Mouse (Mus musculus) midbrain, embryonic 15.5 days (tissue): ENCODE measurements at regions not wholly inside any gene's neighbourhood (a gene's known extent, or its start where the extent isn't known, plus 50 kb on each side); places are given as distances from the start of the nearest gene placed in this dataset.

Experiments
- ATAC-seq: fragments of 200-750 bp; cut with Nextera tagmentation; replicated peaks from 2 replicates; pipeline ENCODE4 v1.8.0; 2017; ENCODE audit warnings: moderate TSS enrichment
- H3K27ac ChIP-seq: fragments of 300-500 bp; sonication (generic); 2 replicates; pipeline ENCODE4 v1.5.1; 2015; ENCODE audit warnings: mild to moderate bottlenecking, inconsistent platforms
- H3K27me3 ChIP-seq: fragments of 300-500 bp; sonication (generic); replicated peaks from 2 replicates; pipeline ENCODE4 v1.6.1; 2015; ENCODE audit warnings: inconsistent platforms
- H3K36me3 ChIP-seq: fragments of 300-500 bp; sonication (generic); replicated peaks from 2 replicates; pipeline ENCODE4 v1.6.1; 2015; ENCODE audit warnings: inconsistent platforms
- H3K4me1 ChIP-seq: fragments of 300-500 bp; sonication (generic); 2 replicates; pipeline ENCODE4 v1.6.1; 2015; ENCODE audit warnings: inconsistent platforms
- H3K4me2 ChIP-seq: fragments of 300-500 bp; sonication (generic); 2 replicates; pipeline ENCODE4 v1.6.1; 2015; ENCODE audit warnings: inconsistent platforms, mild to moderate bottlenecking, moderate library complexity
- H3K4me3 ChIP-seq: fragments of 300-500 bp; sonication (generic); 2 replicates; pipeline ENCODE4 v1.5.1; 2015; ENCODE audit warnings: mild to moderate bottlenecking, inconsistent platforms
- H3K9ac ChIP-seq: fragments of 300-500 bp; sonication (generic); 2 replicates; pipeline ENCODE4 v1.6.1; 2015; ENCODE audit warnings: mild to moderate bottlenecking, inconsistent platforms
- H3K9me3 ChIP-seq: fragments of 300-500 bp; sonication (generic); 2 replicates; pipeline ENCODE4 v1.6.1; 2016; ENCODE audit warnings: inconsistent platforms
- WGBS: fragments of 180-500 bp; shearing (Covaris S2); methylation state at CpG from one replicate; pipeline ENCODE4 v1.1.7; 2015; ENCODE audit warnings: mixed read lengths; 5-methylcytosine and 5-hydroxymethylcytosine counted together

- no peak for ATAC-seq
- no peak overlapping the region for H3K9ac ChIP-seq
- 59% methylated on average over 12 of the region's 13 CpGs for WGBS
- no peak overlapping the region for H3K27ac ChIP-seq
- no peaks in the 10 kb centered on the region for H3K9me3 ChIP-seq
- H3K36me3 ChIP-seq = no peaks in the 10 kb centered on the region
- H3K27me3 ChIP-seq = no peaks in the 10 kb centered on the region
- H3K4me2 ChIP-seq = no peak overlapping the region
- H3K4me3 ChIP-seq = no peak overlapping the region
- peaks cover 4% of the 10 kb centered on the region; the same call in 1 of the 2 replicates for H3K4me1 ChIP-seq
These were observed 63.4 kb downstream of the Irx2 start for GRCm38 (mm10) chr13:72691783-72692729.

- no peak overlapping the region for H3K4me2 ChIP-seq
- H3K36me3 ChIP-seq = no peaks in the 10 kb centered on the region
- no peaks in the 10 kb centered on the region for H3K9me3 ChIP-seq
- 82% methylated on average over 3 of the region's 3 CpGs for WGBS
- ATAC-seq = no peak
- H3K9ac ChIP-seq = no peak overlapping the region
- no peak overlapping the region for H3K27ac ChIP-seq
- H3K27me3 ChIP-seq = no peaks in the 10 kb centered on the region
- H3K4me3 ChIP-seq = no peak overlapping the region
- no peaks in the 10 kb centered on the region for H3K4me1 ChIP-seq
These were observed 78.8 kb downstream of the Irx2 start for GRCm38 (mm10) chr13:72707469-72707868.

GRCm38 (mm10) chr13:72708728-72709127 lies 80.1 kb downstream of the Irx2 start:
- Histone ChIP-seq H3K9me3 (no peaks in the 10 kb centered on the region), H3K9ac (no peak overlapping the region), H3K4me2 (no peak overlapping the region), H3K4me3 (no peak overlapping the region), H3K27me3 (no peaks in the 10 kb centered on the region), H3K36me3 (no peaks in the 10 kb centered on the region), H3K4me1 (no peaks in the 10 kb centered on the region), H3K27ac (no peak overlapping the region)
- 72% methylated on average over 2 of the region's 2 CpGs for WGBS
- no peak for ATAC-seq

DNA sequence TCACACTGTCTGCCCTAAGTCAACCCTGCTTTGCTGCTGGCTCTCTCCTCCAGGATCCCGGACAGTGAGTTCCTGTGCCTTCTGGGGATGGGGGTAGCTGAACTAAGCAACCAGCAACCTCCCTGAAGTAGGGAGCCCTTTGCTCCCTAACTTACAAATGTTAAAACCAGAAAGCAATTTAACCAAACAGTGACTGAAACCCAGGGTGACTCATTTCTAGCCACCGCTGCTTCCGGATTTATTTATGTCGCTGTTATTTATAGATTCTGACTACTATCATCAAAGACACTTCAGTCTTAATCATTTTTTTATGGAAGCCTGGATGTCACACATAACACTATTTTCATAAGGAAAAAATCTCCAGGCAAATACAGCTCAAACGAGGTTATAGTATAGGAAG lies 81.4 kb downstream of the Irx2 start:
- no peak overlapping the region for H3K27ac ChIP-seq
- no peaks in the 10 kb centered on the region for H3K36me3 ChIP-seq
- no peak overlapping the region for H3K9ac ChIP-seq
- WGBS = 74% methylated on average over 5 of the region's 5 CpGs
- H3K4me2 ChIP-seq = no peak overlapping the region
- no peaks in the 10 kb centered on the region for H3K4me1 ChIP-seq
- H3K4me3 ChIP-seq = no peak overlapping the region
- H3K9me3 ChIP-seq = no peaks in the 10 kb centered on the region
- H3K27me3 ChIP-seq = no peaks in the 10 kb centered on the region
- no peak for ATAC-seq

DNA sequence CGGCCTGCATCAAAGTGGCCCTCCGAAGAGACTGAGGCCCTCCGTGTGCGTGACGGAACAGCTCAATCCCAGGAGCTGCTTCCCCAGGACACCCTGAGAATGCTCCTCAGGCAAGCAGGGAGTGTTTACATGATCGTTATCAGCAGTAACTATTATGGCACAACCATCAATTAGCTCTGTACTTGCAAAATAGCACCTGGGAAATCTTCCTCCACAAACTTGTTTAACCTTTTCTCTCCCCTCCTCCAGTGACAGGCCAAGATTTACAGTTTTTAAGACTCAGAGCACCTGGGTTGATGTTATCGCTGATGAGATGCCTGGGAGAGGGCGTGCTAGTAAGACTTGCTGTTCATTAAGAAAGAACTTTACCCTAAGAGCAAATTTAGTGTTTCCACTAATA lies 82.5 kb downstream of the Irx2 start:
- Histone ChIP-seq H3K9me3 (no peaks in the 10 kb centered on the region), H3K4me3 (no peak overlapping the region), H3K36me3 (no peaks in the 10 kb centered on the region), H3K27me3 (no peaks in the 10 kb centered on the region), H3K9ac (no peak overlapping the region), H3K4me1 (no peaks in the 10 kb centered on the region), H3K4me2 (no peak overlapping the region), H3K27ac (no peak overlapping the region)
- 73% methylated on average over 8 of the region's 8 CpGs for WGBS
- ATAC-seq = no peak

GRCm38 (mm10) chr13:72711842-72712330 lies 83.3 kb downstream of the Irx2 start:
- 74% methylated on average over 4 of the region's 4 CpGs for WGBS

DNA sequence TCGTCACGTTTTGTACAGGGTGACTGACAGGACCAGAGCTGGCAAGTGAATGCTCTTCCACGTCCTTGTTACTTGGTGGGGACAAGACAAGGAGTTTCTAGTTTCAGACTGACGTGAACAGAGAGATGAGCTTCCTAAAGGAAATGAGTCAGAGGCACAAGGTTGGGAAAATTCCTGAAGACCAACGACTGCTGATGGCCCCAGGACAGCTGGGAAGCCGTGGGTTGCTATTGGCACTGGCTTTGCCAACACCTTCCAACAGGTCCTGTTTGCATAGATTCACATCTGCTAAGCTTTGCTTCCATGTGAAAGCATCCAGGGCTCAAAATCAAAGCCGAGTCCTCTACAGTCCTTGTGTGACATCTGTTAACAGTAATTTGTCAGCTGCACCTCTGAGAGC lies 86.2 kb downstream of the Irx2 start:
- Histone ChIP-seq H3K9me3 (no peaks in the 10 kb centered on the region), H3K4me2 (no peak overlapping the region), H3K27me3 (no peaks in the 10 kb centered on the region), H3K9ac (no peak overlapping the region), H3K4me1 (no peaks in the 10 kb centered on the region), H3K4me3 (no peak overlapping the region), H3K27ac (no peak overlapping the region), H3K36me3 (no peaks in the 10 kb centered on the region)
- ATAC-seq = no peak
- 70% methylated on average over 7 of the region's 7 CpGs for WGBS

More at GRCm38 (mm10) chr13:72711842-72712330, 83.3 kb downstream of the Irx2 start:
- no peak for ATAC-seq
- no peaks in the 10 kb centered on the region for H3K9me3 ChIP-seq
- no peak overlapping the region for H3K27ac ChIP-seq
- no peak overlapping the region for H3K4me3 ChIP-seq
- no peaks in the 10 kb centered on the region for H3K36me3 ChIP-seq
- no peak overlapping the region for H3K9ac ChIP-seq
- H3K4me1 ChIP-seq = no peaks in the 10 kb centered on the region
- no peak overlapping the region for H3K4me2 ChIP-seq
- no peaks in the 10 kb centered on the region for H3K27me3 ChIP-seq

- no peaks in the 10 kb centered on the region for H3K27me3 ChIP-seq
- no peaks in the 10 kb centered on the region for H3K4me1 ChIP-seq
- no peak overlapping the region for H3K27ac ChIP-seq
- 75% methylated on average over 6 of the region's 6 CpGs for WGBS
- H3K9me3 ChIP-seq = no peaks in the 10 kb centered on the region
- H3K36me3 ChIP-seq = no peaks in the 10 kb centered on the region
- H3K9ac ChIP-seq = no peak overlapping the region
- H3K4me3 ChIP-seq = no peak overlapping the region
- H3K4me2 ChIP-seq = no peak overlapping the region
- ATAC-seq = no peak
These were observed 87.5 kb downstream of the Irx2 start for GRCm38 (mm10) chr13:72715959-72716680.

DNA sequence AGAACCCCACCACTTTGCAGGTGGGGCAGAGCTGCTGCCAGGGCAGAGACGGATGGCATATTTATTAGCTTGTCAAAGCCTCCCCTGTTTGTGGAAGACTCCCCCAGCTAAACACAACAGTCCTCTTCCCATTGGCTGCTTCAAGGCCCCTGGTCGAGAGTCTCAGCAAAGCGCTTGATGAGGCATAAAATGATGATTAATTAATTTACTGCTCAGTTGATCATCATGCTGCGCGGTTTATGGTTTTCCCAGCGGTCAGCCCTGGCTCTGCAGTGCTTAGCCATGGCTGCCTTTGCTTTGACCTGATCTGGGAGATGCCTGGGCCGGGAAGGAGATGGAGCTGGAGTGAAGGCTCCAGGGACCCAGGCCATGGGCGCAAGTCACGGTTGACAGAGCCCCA lies 98.5 kb downstream of the Irx2 start:
- Histone ChIP-seq H3K4me3 (no peak overlapping the region), H3K27ac (no peak overlapping the region), H3K27me3 (no peaks in the 10 kb centered on the region), H3K4me2 (no peak overlapping the region), H3K36me3 (no peaks in the 10 kb centered on the region), H3K4me1 (no peaks in the 10 kb centered on the region), H3K9ac (no peak overlapping the region), H3K9me3 (no peaks in the 10 kb centered on the region)
- no peak for ATAC-seq
- 70% methylated on average over 9 of the region's 9 CpGs for WGBS

DNA sequence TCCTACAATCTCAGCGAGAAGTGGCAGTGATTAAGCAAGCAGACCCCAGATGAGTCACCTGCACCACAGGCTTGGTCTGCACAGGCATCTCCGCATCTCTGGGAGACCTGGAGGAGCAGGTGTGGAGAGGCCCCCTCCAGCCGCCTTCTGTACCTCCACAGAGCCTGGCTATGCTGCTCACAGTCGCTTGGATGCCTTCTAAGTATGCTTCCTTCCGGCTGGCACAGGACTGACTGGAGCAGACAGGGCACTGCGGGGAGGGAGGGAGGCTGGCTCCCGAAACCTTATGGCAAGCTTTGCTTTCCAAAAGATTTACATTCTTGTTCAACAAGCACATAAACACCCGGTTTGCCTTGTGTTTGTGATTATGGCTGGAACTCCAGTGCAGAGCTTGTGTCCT lies 107.3 kb downstream of the Irx2 start:
- no peak for ATAC-seq
- H3K27me3 ChIP-seq = no peaks in the 10 kb centered on the region
- WGBS = 86% methylated on average over 8 of the region's 8 CpGs

GRCm38 (mm10) chr13:72736992-72737391 lies 108.4 kb downstream of the Irx2 start:
- no peaks in the 10 kb centered on the region for H3K27me3 ChIP-seq
- H3K9ac ChIP-seq = no peak overlapping the region
- WGBS = 83% methylated on average over 8 of the region's 8 CpGs
- H3K4me3 ChIP-seq = no peak overlapping the region
- no peak overlapping the region for H3K4me2 ChIP-seq
- no peaks in the 10 kb centered on the region for H3K9me3 ChIP-seq
- H3K27ac ChIP-seq = no peak overlapping the region
- ATAC-seq = no peak
- no peaks in the 10 kb centered on the region for H3K4me1 ChIP-seq
- H3K36me3 ChIP-seq = no peaks in the 10 kb centered on the region

More for the DNA sequence above, 107.3 kb downstream of the Irx2 start:
- Histone ChIP-seq H3K4me1 (no peaks in the 10 kb centered on the region), H3K36me3 (no peaks in the 10 kb centered on the region), H3K4me2 (no peak overlapping the region), H3K27ac (no peak overlapping the region), H3K9me3 (no peaks in the 10 kb centered on the region), H3K9ac (no peak overlapping the region), H3K4me3 (no peak overlapping the region)

DNA sequence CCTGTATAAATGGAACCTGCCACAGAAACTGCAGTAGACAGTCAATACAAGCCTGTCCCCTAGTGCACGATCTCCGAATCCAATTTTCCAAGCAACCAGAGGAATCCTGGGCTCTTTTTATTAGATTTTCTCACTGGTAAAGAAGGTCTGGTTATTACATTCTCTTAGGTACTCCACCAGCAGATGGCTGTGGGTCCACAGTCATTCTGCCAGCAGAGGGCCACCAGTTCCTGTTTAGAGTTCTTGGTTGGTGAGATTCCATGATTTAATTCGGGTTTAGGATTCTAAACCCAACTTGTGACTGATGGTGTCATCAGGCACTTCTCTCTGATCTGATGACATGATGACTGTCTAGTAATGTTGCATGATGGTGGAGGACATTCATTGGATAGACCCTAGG lies 118.6 kb downstream of the Irx2 start:
- Histone ChIP-seq H3K4me1 (no peaks in the 10 kb centered on the region), H3K4me2 (no peak overlapping the region), H3K4me3 (no peak overlapping the region), H3K36me3 (no peaks in the 10 kb centered on the region), H3K27me3 (no peaks in the 10 kb centered on the region), H3K27ac (no peak overlapping the region), H3K9ac (no peak overlapping the region), H3K9me3 (no peaks in the 10 kb centered on the region)
- 86% methylated on average over 3 of the region's 3 CpGs for WGBS
- no peak for ATAC-seq
